Mouse (Mus musculus): ENCODE results near the gene Abcc2.

Abcc2 gene

DNA sequence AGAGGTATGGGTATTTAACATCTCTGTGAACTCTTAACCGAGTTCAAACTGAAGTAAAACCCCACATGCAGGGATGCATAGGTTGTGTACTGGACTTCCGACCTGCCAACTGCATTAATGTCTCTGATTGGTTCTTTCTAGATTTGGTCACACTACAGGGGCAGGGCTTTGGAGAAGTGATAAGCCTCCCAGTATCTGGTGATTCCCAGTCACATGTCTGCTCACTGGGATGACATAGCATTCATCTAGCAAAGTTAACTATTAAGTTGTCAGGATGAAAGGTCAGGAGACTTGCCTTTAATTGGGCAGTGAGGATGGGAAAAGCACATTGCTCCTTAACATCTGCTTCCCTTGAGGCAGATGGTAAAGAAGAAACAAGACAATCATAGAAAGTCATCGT is at the start of gene Abcc2:
Gene Abcc2 (plus strand): TSS at position 213 of the 400 bp plus-strand sequence.
- DNase-seq = no peak

DNA sequence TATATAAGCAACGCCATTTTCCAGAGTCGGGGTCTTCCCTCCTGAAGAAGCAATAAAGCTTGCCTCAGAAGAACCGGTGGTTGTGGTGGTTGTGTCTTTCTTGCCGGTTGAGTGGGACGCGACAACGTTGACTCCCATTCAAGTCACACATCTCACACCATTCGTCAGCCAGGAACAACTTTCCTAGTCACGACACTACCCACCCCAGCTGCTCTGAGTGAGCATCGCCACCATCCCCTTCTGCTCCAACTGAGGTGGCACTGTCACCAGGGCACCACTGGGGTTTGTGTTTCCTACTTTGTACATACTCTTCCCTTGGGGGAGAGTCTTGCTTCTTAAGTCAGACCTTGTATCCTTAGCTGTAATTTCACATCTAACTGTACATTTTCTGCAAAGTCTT is 43.6 kb upstream of the Abcc2 start:
- no peak for DNase-seq

DNA sequence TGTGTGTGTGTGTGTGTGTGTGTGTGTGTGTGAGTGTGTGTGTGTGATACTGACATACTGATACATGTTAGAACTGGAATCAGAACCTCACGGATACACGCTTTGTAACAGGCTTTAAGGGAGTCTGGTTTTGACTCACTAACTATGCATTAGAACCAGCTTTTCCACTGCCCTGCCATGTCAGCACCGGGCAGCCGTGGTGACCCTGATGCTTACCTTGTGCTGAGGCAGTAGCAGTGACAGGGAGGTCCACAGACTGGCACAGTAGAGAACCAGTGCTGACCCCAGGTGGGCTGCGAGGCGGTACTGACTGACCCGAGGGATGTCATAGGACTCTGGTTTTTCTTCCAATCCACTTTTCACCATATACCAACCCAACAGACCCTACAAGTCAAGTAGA is 38.6 kb upstream of the Abcc2 start:
- DNase-seq = no peak

GRCm38 (mm10) chr19:43745740-43746139 is 36.3 kb upstream of the Abcc2 start:
- no peak for DNase-seq

- no peak for DNase-seq
Measured at GRCm38 (mm10) chr19:43747877-43748276, 34.1 kb upstream of the Abcc2 start.

GRCm38 (mm10) chr19:43750008-43750407 is 32.0 kb upstream of the Abcc2 start:
- no peak for DNase-seq

DNA sequence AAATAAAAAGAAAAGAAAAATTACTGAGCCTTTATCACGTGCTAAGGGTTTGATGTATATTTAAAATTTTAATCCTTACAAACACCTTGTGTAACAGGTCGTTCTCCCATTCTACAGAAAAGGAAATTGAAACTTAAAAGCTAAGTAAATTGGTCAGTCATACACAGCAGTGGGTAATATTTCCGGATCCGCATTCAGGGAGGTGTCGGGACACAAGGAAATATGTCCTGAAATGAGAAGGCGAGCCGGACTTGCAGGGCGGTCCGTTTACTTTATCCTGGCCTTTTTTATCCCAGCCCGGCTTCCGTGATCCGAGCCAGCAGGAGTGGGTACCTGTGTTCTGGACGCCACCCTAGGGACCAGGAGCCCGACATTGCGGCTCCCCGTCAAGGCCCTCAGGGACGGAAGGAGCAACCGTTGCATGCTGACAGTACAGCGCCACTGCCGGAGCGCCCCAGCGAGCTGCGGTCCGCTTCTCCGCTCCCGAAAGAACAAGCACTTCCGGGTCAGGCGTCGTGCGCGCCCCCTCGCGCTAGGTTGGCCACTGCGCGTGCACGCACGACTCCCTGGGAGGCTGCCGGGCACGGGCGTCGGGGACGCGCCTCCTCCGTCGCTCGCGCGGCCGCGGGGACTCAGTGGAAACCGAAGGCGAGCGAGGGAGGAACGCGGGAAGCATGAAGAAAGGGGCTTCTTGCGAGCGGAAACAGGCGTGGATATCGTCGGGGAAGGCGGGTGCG is 29.3 kb upstream of the Abcc2 start, which contains the start of the genes Cutc and Cox15:
Gene Cutc (plus strand): TSS at position 508 of the 737 bp plus-strand sequence.
Gene Cox15 (minus strand): TSS at position 512 of the 737 bp plus-strand sequence.
- DNase-seq = peak; percentile 93 to 96

GRCm38 (mm10) chr19:43753226-43753835 is 28.7 kb upstream of the Abcc2 start:
- peak; percentile 80 to 87 for DNase-seq

GRCm38 (mm10) chr19:43754237-43754636 is 27.8 kb upstream of the Abcc2 start:
- no peak for DNase-seq

DNA sequence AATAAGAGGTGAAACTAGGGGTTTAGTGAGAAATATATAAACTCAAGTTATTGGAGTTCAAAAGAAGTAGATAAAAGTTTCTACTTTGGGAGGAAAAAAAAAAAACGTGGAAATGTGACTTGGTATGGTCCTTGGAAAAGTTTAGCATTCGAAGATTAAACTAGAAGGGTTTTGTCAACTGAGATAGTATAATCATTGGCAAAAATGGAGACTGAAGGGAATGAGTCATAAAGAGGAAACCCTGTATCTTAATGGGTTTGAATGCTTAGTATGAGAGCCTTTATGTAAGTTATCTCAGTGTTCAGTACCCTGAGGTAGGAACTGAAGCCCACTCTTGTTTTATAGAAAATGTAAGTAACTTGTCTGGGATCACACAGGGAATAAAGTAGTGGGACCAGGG is 27.1 kb upstream of the Abcc2 start:
- no peak for DNase-seq

DNA sequence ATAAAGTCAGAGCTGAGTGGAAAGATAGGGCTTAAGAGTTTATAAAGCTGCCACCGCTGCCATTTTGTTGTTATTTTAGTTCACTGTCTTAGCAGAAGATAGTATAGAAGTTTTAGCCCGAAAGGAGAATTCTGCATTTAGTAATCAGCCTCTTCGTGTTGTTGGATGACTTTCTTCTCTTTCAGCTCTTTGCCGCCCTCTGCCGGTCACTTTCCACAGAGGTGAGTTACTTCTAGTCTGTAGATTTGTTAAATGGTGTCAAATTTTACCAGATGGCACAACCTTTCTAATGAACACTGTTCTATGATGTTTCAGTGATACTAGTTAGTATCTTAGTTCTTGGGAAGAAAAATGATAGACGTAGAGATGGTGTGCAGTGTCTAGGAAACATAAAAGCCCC is 21.5 kb upstream of the Abcc2 start:
- DNase-seq = peak; percentile 52 to 79

DNA sequence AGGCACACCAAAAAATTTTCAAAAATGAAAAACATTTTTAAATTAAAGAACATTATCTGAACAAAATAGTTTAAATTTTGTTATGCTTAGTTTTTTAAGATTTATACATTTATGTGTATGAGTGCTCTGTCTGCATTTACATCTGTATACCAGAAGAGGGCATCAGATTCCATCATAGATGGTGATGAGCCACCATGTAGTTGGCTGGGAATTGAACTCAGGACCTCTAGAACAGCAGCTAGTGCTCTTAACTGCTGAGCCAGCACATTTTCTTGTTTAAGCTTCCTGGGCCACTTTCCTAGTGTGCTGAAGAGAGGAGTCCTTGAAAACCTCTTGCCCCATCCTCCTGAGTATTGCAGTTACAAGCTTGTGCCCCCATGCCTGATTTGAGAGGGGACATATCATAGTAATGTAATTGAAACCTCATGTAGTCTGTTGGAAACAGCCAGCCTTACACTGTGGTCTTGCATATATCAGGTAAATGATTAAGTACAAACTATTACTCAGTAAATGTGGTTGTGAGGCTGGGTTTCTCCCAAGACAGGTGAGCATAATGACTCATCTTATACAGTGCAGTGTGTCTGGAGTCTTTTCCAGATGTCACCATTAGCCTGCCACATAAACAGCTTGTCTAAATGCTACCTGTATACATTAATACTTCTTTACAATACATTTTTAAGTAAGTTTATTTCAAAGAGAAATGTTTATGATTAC is 20.3 kb upstream of the Abcc2 start:
- no peak for DNase-seq

DNA sequence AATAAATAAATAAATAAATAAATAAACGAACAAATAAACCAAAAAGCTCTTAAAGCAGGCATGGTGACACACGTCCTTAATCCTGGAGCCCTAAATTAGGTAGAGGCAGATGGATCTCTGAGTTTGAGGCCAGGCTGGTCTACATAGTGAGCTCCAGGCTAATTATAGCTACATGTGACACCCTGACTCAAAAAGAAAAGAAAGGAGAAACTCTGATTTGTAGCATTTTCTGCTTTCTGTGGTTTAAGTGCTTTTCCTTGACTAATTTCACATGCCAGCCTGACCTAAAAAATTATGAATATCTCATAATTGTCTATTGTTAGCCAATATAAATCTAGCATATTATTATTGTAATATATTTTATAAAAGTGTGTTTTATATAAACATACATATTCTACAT is 19.6 kb upstream of the Abcc2 start:
- DNase-seq = no peak

GRCm38 (mm10) chr19:43766451-43766850 is 15.5 kb upstream of the Abcc2 start:
- no peak for DNase-seq

GRCm38 (mm10) chr19:43767549-43768322 is 14.3 kb upstream of the Abcc2 start:
- no peak for DNase-seq

DNA sequence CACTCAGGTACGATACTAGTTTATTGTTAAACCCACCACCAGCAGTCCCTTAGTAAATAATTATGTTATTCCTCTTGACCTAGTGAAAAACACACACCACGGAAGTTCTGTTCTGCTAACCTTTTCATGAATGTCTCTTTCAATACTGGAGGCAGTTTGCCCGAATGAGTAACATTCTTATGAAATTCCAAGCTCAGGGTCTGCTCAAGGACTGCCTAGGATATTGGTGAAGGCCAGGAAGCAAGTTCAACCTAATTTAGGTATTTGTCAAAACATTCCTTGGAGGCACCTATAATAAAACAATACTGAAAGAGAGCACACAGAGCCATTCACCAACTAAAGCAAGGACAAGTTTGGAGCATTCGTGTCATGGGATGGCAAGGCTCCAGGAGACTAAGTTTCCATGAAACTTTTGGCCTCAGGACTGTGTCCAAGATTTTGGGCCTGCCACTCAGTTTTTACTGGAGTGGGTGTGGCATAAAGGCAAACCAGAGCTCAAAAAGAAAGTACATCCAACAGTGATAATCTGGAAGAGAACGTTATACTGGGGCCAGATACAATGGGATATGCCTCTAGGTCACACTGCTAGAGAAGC is 12.5 kb upstream of the Abcc2 start:
- DNase-seq = no peak

GRCm38 (mm10) chr19:43770584-43770983 is 11.4 kb upstream of the Abcc2 start:
- no peak for DNase-seq

DNA sequence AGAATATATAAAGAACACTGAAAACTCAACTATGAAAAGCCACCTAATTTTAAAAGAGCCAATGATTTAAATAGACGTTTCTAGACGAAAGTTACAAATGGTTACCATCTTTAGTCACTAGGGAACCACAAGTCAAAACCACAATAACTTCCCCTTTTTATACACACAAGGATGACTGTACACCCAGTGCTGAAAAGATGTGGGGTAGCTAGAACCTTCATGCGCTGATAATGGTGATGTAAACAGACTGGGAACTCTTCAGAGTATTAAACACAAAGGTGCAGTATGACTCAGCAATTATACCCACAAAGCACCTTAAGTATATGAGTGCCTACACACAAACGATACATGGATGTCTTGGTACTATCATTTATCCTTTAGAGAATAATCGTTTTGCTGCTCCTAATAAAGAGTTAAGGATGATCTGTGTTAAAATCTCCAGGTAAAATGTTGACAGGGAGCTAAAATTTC is 10.5 kb upstream of the Abcc2 start:
- DNase-seq = no peak

DNA sequence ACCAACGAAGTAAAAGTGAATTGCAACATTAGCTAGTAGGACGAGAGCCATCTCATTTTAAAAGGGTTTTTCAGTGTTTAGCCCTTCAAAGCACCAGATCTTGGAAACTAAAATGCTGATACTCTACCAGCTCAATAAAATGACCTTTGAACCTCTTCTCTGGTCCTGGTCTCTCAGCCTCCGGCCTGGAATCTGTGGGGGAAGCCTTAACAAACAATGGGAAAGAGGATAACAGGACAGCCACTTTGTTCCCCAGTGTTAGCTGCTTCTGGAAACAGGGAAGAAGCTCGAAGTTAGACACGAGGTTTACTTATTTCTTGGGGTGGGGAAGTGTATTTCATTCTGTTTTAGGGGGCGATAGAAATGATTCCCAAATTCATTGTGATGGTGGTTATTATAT is 9.7 kb upstream of the Abcc2 start:
- DNase-seq = no peak

GRCm38 (mm10) chr19:43775433-43775832 is 6.6 kb upstream of the Abcc2 start:
- DNase-seq = no peak

DNA sequence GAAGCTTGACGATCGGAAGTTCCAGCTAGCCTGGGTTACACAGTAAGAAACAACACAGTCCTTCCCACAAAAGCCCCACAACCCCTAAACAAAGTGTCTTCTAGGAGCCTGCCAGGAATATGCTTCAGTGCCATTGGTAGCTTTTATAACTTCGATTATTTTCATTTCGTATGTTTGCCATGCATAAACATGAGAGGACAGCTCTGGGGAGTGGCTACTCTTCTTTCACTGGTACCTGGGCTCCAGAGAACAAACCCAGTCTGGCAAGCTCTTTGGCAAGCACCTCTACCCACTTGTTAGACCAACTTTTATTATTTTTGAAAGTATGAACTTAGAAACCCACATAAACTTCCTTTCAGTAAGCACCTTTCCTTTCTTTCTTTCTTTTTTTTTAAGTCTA is 5.4 kb upstream of the Abcc2 start:
- DNase-seq = no peak

GRCm38 (mm10) chr19:43777308-43777707 is 4.7 kb upstream of the Abcc2 start:
- no peak for DNase-seq
